Mouse (Mus musculus) heart, embryonic 14.5 days (tissue): ENCODE data around the gene Dnaja3. TPM values are rescaled to one million over a fixed set of nuclear protein-coding genes. Genes with fewer than 3 reads are reported as not detected.

Source experiments
- ATAC-seq: fragments of 200-750 bp; cut with Nextera tagmentation; 2 replicates; pipeline ENCODE4 v1.8.0; 2017; ENCODE audit warnings: low read depth, moderate TSS enrichment; ENCODE audit not compliant: insufficient number of reproducible peaks, insufficient read depth, low FRiP score
- H3K27ac ChIP-seq, 2 experiments: fragments of 200-500 bp in 1 of 2; fragments of 300-500 bp in 1 of 2; sonication (generic) in 1 of 2; replicated peaks in 1 of 2; 2 replicates each; pipeline ENCODE4 v1.5.1; 2012 to 2014; ENCODE audit warnings: low read depth in 2 of 2, low read length in 2 of 2, control low read depth in 1 of 2, mild to moderate bottlenecking in 1 of 2, mixed read lengths in 1 of 2; ENCODE audit not compliant: control insufficient read depth in 1 of 2, insufficient read depth in 1 of 2
- H3K27me3 ChIP-seq: fragments of 300-500 bp; sonication (generic); 2 replicates; pipeline ENCODE4 v1.6.1; 2014; ENCODE audit warnings: mild to moderate bottlenecking, low read length, control low read depth; ENCODE audit not compliant: control insufficient read depth, insufficient read depth
- H3K36me3 ChIP-seq: fragments of 300-500 bp; sonication (generic); 2 replicates; pipeline ENCODE4 v1.6.1; 2014; ENCODE audit warnings: mild to moderate bottlenecking, control low read depth, low read length, mixed read lengths; ENCODE audit not compliant: control insufficient read depth, insufficient read depth
- H3K4me1 ChIP-seq, 2 experiments: fragments of 200-500 bp in 1 of 2; fragments of 300-500 bp in 1 of 2; sonication (generic) in 1 of 2; 2 replicates each; pipeline ENCODE4 v1.6.1; 2012 to 2014; ENCODE audit warnings: low read length in 2 of 2, control low read depth in 1 of 2, mixed read lengths in 1 of 2; ENCODE audit not compliant: control insufficient read depth in 2 of 2, insufficient read depth in 2 of 2
- H3K4me2 ChIP-seq: fragments of 300-500 bp; sonication (generic); 2 replicates; pipeline ENCODE4 v1.6.1; 2014; ENCODE audit warnings: mild to moderate bottlenecking, low read length
- H3K4me3 ChIP-seq, 2 experiments: fragments of 200-500 bp in 1 of 2; fragments of 300-500 bp in 1 of 2; sonication (generic) in 1 of 2; 2 replicates each; pipeline ENCODE4 v1.5.1; 2012 to 2014; ENCODE audit warnings: low read length in 2 of 2, mild to moderate bottlenecking in 2 of 2, control low read depth in 1 of 2, low read depth in 1 of 2, moderate library complexity in 1 of 2; ENCODE audit not compliant: control insufficient read depth in 1 of 2, insufficient read depth in 1 of 2
- H3K9ac ChIP-seq: fragments of 300-500 bp; sonication (generic); 2 replicates; pipeline ENCODE4 v1.6.1; 2014; ENCODE audit warnings: mild to moderate bottlenecking, low read length
- H3K9me3 ChIP-seq: fragments of 300-500 bp; sonication (generic); 2 replicates; pipeline ENCODE4 v1.6.1; 2016; ENCODE audit warnings: low read length, control low read depth; ENCODE audit not compliant: control insufficient read depth
- WGBS: fragments of 180-500 bp; shearing (Covaris S2); extraction: QIAGEN DNeasy Blood & Tissue Kit; methylation state at CpG from one replicate; pipeline ENCODE4 v1.1.7; 2014; 5-methylcytosine and 5-hydroxymethylcytosine counted together
- polyA plus RNA-seq: library from polyadenylated mRNA; unstranded; fragments of >200 nt; fragmentation: Nextera tagmentation; extraction: Ambion mirVana; gene quantifications from 2 replicates; pipeline ENCODE4 v1.2.1, GENCODE M21; 2014

Dnaja3 gene
- polyA plus RNA-seq, 1 experiment from 2014 or later = 70.3 TPM

DNA sequence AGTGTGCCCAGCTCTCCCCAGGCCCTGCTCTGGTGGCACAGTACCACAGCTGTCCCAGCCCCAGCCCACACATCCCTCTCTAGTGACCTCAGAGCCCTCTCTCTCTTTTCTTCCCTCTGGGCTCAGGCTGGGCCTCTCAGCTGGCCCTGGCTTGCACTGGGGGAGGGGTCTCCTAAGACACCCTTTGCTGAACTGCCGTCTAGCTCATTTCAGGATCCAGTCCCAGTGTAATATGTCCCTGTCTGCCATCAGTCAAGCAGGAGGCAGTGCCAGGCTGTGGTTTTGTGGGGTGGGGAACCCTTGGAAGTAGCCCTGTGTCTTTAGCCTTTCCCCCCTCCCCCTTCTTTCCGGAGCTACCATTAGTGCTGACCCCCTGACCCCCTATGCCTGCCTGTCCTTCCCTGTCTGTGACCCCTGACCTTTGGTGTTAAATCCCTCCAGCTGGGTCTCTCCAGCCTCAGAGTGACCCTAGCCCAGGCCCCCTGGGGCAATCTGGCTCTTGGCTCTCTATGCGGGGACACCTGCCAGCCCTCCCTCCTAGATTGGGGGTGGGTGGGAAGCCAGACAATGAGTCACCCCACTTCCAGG, 43.6 kb upstream of the Dnaja3 start:
- peak overlapping the region; percentile 91 for H3K4me2 ChIP-seq
- H3K4me3 ChIP-seq = peak overlapping the region; percentile 76 to 85
- H3K9ac ChIP-seq = peak overlapping the region; percentile 96
- no peaks in the 10 kb centered on the region for H3K9me3 ChIP-seq
- peaks cover 2% of the 10 kb centered on the region for H3K36me3 ChIP-seq
- no peak for ATAC-seq
- peak overlapping the region; percentile 40 to 96 for H3K27ac ChIP-seq
- no peaks in the 10 kb centered on the region for H3K27me3 ChIP-seq
- 29% methylated on average over 3 of the region's 3 CpGs for WGBS
- H3K4me1 ChIP-seq = peaks cover 62 to 65% of the 10 kb centered on the region in 2 experiments

DNA sequence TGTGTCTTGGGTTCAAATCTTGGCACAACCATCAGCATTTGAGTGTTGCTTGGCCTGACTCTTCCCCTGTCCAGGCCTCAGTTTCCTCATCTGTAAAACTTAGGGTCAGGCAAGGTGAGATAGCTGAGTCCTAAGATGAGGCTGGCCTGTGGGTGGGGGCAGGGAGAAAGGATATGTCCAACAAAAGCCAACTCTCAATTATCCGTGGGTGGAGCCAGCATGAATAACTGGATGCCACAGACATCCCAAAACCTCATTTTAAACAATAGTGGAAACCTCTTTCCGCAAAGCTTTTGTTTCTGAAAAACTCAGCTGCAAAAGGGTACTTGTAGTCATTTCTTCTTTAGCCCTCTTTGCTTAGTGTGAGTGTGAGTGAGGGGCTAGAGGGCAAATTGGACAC, 43.0 kb upstream of the Dnaja3 start:
- Histone ChIP-seq H3K9me3 (no peaks in the 10 kb centered on the region), H3K4me2 (peak overlapping the region; percentile 91), H3K27ac (peak overlapping the region in 1 of 2 experiments; percentile 96; a peak in 1 of 4 replicates), H3K9ac (peak overlapping the region; percentile 96), H3K36me3 (no peaks in the 10 kb centered on the region), H3K4me1 (peaks cover 67 to 71% of the 10 kb centered on the region in 2 experiments), H3K27me3 (no peaks in the 10 kb centered on the region), H3K4me3 (no peak overlapping the region)
- no peak for ATAC-seq
- 71% methylated on average over 2 of the region's 2 CpGs for WGBS

DNA sequence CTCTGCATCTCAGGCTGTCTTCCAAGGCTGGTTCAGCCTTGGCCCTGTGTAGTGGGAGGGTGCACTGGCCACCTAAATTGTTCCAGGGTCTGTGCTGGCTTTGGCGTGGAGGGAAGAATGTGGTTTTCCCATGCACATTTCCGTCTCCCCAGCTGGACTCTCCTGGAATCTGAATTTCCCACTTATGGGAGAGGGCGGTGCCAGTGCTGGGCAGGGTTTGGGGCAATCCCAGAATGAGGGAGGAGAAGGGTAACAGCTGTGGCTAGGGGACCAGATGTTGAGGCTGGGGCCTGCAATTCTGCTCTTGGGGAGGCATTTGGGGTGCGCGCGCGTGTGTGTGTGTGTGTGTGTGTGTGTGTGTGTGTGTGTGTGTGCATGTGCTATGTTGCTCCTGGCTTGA, 42.5 kb upstream of the Dnaja3 start:
- H3K4me3 ChIP-seq = no peak overlapping the region
- H3K9me3 ChIP-seq = no peaks in the 10 kb centered on the region
- 50% methylated on average over 7 of the region's 7 CpGs for WGBS
- H3K4me2 ChIP-seq = peak overlapping the region; percentile 91
- peaks cover 71 to 75% of the 10 kb centered on the region in 2 experiments for H3K4me1 ChIP-seq
- H3K36me3 ChIP-seq = no peaks in the 10 kb centered on the region
- H3K9ac ChIP-seq = peak overlapping the region; percentile 51
- H3K27me3 ChIP-seq = no peaks in the 10 kb centered on the region
- no peak for ATAC-seq
- 0 out of 4 replicates have a peak overlapping the region, but pooled peaks of 1 of the 2 experiments have one; percentile 25 for H3K27ac ChIP-seq

DNA sequence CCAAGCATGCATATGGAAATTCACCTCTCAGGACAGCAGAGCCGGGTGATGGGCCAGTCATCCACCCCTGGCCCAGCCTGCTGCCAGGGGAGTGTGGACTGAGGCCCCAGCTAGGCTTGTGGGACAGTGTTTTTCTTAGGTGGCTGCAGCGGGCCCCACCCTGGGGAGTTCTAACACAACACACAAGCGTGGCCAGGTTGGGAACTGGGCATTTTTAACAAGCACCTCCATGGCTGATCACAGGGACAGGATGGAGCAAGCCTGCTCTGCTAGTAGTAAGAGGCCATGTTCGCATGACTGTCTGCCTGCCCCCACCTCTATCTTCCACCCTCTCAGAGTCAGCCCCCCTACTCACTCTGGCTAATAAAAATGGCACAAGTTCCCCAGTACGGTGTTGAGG, 41.7 kb upstream of the Dnaja3 start:
- ATAC-seq = no peak
- 0 out of 4 replicates have a peak overlapping the region, but pooled peaks of 1 of the 2 experiments have one; percentile 4 for H3K27ac ChIP-seq
- WGBS = 64% methylated on average over 5 of the region's 5 CpGs
- H3K9ac ChIP-seq = peak overlapping the region; percentile 5; the same call in 1 of the 2 replicates
- H3K4me1 ChIP-seq = peaks cover 76 to 78% of the 10 kb centered on the region in 2 experiments
- no peaks in the 10 kb centered on the region for H3K27me3 ChIP-seq
- no peaks in the 10 kb centered on the region for H3K9me3 ChIP-seq
- H3K4me3 ChIP-seq = no peak overlapping the region
- H3K4me2 ChIP-seq = no peak overlapping the region
- no peaks in the 10 kb centered on the region for H3K36me3 ChIP-seq

DNA sequence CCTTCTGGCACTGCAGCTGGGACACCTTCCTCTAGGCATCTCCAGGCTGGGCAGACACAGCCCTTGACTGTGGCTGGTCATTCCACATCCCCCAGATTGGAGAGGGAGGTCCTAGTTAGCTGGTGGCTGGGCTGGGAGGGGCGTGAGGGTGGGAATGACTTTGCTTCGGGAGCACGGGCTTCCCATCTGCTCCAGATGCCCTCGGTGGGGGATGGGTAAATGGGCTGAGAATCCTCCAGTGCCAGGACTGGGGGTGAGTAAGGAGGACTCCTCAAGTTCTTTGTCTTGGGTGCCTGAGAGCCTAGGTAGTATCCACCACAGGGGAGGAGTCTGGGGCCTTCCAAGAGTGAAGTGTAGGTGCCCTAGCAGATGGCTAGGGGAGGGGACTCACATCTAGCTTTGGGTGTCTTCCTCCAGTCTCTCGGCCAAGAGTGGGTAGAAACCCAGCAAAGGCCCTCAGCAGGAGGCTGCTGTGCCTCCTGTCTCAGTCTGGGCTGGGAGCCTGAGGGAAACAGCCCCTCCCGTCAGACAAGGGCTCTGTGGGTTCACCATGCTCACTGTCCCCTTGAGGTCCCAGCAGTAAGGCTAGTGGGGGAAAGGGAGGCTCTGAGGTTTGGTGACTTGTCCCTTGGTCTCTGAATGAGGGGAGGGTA, 40.8 kb upstream of the Dnaja3 start:
- Histone ChIP-seq H3K4me3 (no peak overlapping the region), H3K27ac (peak overlapping the region in 1 of 2 experiments; percentile 38; a peak in 1 of 4 replicates), H3K36me3 (no peaks in the 10 kb centered on the region), H3K9me3 (no peaks in the 10 kb centered on the region), H3K4me1 (peaks cover 81 to 87% of the 10 kb centered on the region in 2 experiments), H3K4me2 (peak overlapping the region; percentile 18), H3K9ac (no peak overlapping the region; the same call in 1 of the 2 replicates), H3K27me3 (no peaks in the 10 kb centered on the region)
- ATAC-seq = no peak
- 24% methylated on average over 6 of the region's 6 CpGs for WGBS

DNA sequence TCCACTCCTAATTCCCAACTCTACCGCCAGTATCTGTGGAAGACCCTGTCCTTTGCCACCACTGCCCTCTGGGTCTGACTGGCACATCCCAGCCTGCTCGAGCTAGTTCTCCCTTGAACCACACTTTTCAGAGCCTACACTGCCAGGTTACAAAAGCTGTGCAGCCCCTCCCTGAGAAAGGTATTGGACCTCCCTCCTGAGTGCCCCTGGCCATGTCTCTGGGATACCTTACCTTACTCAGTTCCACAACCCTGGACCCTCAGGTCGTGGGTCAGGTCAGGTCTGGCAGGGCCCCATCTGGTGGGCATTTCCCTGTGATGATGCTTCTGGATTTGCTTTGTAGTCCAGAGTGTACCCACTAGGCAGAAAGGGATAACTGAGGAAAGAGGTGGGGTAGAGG, 40.2 kb upstream of the Dnaja3 start:
- Histone ChIP-seq H3K4me3 (no peak overlapping the region), H3K27ac (peak overlapping the region in 1 of 2 experiments; percentile 89; a peak in 1 of 4 replicates), H3K4me2 (no peak overlapping the region), H3K9ac (no peak overlapping the region), H3K4me1 (peaks cover 87 to 93% of the 10 kb centered on the region in 2 experiments), H3K27me3 (no peaks in the 10 kb centered on the region), H3K9me3 (no peaks in the 10 kb centered on the region), H3K36me3 (no peaks in the 10 kb centered on the region)
- WGBS = 85% methylated on average over 3 of the region's 3 CpGs
- ATAC-seq = no peak

DNA sequence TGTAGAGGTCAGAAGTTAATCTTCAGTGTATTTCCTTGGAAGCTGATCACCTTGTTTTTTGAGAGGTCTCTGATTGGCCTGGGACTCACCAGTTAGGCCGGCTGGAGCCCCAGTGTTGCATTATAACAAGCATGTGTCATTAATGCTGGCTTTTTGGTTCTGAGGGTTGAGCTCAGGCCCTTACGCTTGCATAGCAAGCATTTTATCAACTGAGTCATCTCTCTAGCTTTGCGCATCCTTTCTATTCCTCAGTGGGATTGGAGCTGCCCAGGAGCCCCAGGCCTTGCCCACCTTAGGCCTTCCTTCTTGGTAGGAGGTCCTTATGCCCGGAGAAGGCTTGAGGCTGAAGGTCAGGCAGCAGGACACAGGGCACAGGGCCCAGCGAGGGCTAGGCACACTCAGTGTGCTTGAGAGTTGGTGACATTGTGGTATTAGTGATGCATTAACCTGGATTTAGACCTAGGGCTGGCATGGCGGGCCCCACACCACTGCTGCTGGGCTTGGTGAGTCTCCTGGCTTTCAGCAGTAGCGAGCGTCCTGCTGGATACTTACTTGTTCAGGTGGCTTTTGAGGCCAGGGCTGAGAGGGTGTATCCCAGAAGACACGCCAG, 39.0 kb upstream of the Dnaja3 start:
- peak overlapping the region; percentile 8; the same call in 1 of the 2 replicates for H3K9ac ChIP-seq
- WGBS = 52% methylated on average over 9 of the region's 9 CpGs
- no peaks in the 10 kb centered on the region for H3K27me3 ChIP-seq
- peak overlapping the region; percentile 62 to 89 for H3K27ac ChIP-seq
- H3K36me3 ChIP-seq = no peaks in the 10 kb centered on the region
- 0 out of 2 replicates have a peak overlapping the region, but pooled peaks have one; percentile 9 for H3K4me2 ChIP-seq
- no peak overlapping the region for H3K4me3 ChIP-seq
- H3K9me3 ChIP-seq = no peaks in the 10 kb centered on the region
- H3K4me1 ChIP-seq = peaks cover 90 to 99% of the 10 kb centered on the region in 2 experiments
- no peak for ATAC-seq
